Comparison of ENCODE assay signal across 7 mouse cellular contexts in the genomic region with DNA sequence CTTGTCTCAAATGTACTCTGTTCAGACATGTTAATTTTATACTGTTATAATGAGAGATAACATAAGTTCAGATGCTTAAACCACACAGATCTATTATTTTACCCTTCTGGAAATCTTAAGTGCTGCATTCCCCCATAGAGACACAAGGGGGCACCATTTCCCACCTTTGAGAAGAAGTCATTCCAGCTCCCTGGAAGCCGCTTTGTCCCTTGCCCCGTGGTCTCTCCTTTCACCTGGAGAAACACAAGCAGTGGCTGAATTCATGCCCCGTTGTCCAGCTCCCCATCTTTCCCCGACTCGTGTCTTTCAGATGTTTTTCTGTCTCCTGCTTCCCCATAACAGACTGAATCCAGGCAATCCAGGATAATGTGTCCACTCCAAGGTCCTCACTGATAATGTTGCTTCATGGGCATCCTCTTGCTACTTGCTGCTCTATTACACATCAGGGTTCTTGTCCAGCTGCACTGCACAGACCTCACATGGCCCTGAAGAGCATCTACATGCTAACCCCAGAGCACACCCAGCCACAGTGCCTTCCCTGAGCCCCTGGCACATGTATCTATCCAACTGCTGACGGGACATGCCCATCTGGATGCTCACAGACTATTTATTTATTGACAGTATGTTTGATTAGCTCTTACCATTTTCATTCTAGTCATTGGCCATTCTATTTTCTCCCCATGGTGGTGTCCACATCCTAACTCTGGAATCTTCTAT.
A peak's percentile ranks its signal among the peaks of the same experiment; 100 is the strongest.
DNase-seq lines count a peak whose midpoint lies in the region; ATAC-seq lines count a peak whose summit lies in the region.

No protein-coding gene starts in this region.

- intact Hi-C loops in heart, postnatal 14 days (cut with DNase I): no loop called here

- DNase-seq in ES-CJ7 (ENCODE audit: low read depth, low spot score): peak; percentile 45
- DNase-seq in ZHBTc4 (ENCODE audit: low read depth, low spot score): peak; percentile 55
- DNase-seq in cerebellum, postnatal 4 days (ENCODE audit: low spot score in 2 of 2): peak; percentile 38 to 63
- DNase-seq in heart, postnatal 14 days: peak; percentile 5 to 25
- peak; percentile 53 for DNase-seq in layer of hippocampus, adult 9-10 months (ENCODE audit: low spot score)
- peak; percentile 59 for DNase-seq in right cerebral cortex, postnatal 14 days

- peak; percentile 81 for ATAC-seq in megakaryocyte progenitor cell, adult 5-6 weeks (replicated peaks; ENCODE audit: poor library complexity)

Comparison
In these comparisons a context has a peak if more than half of its experiments do, and no peak if none do; other contexts are left out.
1. Peak in every context shown above with its lines: DNase-seq and ATAC-seq.